Mouse (Mus musculus) cerebellum, postnatal 14 days (tissue): Measurements from ENCODE around the gene Stx1a.

Source experiments
- DNase-seq, 2 experiments: peaks; one replicate each; pipeline ENCODE4 v3.0.0; 2021; ENCODE audit warnings: mixed read lengths in 2 of 2

Gene Stx1a

GRCm38 (mm10) chr5:135086871-135087270 lies 63.6 kb downstream of the Stx1a start:
- DNase-seq = no peak

- DNase-seq = no peak
Observed at GRCm38 (mm10) chr5:135089653-135090052, 66.4 kb downstream of the Stx1a start, which contains the start of gene Mlxipl. TSS of gene Mlxipl (plus strand) at chr5:135089890.
